Mouse (Mus musculus): ENCODE results near the gene Adra2a.

Adra2a gene

GRCm38 (mm10) chr19:54076362-54077349 lies 32.7 kb downstream of the Adra2a start:
- DNase-seq (ENCODE audit: low read depth): no peak

GRCm38 (mm10) chr19:54081303-54081702 lies 37.4 kb downstream of the Adra2a start:
- DNase-seq (ENCODE audit: low read depth): no peak

- DNase-seq (ENCODE audit: low read depth): no peak
Measured at GRCm38 (mm10) chr19:54081716-54082165, 37.8 kb downstream of the Adra2a start.

- peak; percentile 44 for DNase-seq (ENCODE audit: low read depth)
Measured at GRCm38 (mm10) chr19:54087319-54087718, 43.4 kb downstream of the Adra2a start.

GRCm38 (mm10) chr19:54093599-54093998 lies 49.6 kb downstream of the Adra2a start:
- DNase-seq (ENCODE audit: low read depth): no peak

GRCm38 (mm10) chr19:54095716-54096115 lies 51.8 kb downstream of the Adra2a start:
- no peak for DNase-seq (ENCODE audit: low read depth)

GRCm38 (mm10) chr19:54098367-54098766 lies 54.4 kb downstream of the Adra2a start:
- no peak for DNase-seq (ENCODE audit: low read depth)
